Mouse (Mus musculus) MEL-GATA-1-ER (cell line): ENCODE data around the gene Cela3b.

Source experiments
- DNase-seq: peaks from one replicate; pipeline ENCODE4 v3.0.0-alpha.2; 2012; ENCODE audit warnings: low read depth; ENCODE audit errors: extremely low read depth

Cela3b gene

GRCm38 (mm10) chr4:137375314-137376278 lies 54.7 kb downstream of the Cela3b start:
- no peak for DNase-seq

GRCm38 (mm10) chr4:137373711-137374110 lies 56.6 kb downstream of the Cela3b start:
- DNase-seq: no peak

- no peak for DNase-seq
Observed at GRCm38 (mm10) chr4:137371596-137372523, 58.5 kb downstream of the Cela3b start.
